Mouse (Mus musculus) heart, adult 8-10 months (tissue): ENCODE results near the gene Lrrc3. TPM values are rescaled to one million over a fixed set of nuclear protein-coding genes. Genes with fewer than 3 reads are reported as not detected.

Source experiments
- DNase-seq: peaks from one replicate; pipeline ENCODE4 v3.0.0; 2022; ENCODE audit warnings: low spot score
- total RNA-seq, 4 experiments: library from RNA; stranded (reverse); gene quantifications; 2 replicates each; pipeline ENCODE4 v1.2.4; 2022

Lrrc3 gene
- total RNA-seq, 4 experiments from 2014 or later, result 0.63 to 1.2 (median 0.92) TPM

GRCm38 (mm10) chr10:77867546-77867945 is 34.8 kb downstream of the Lrrc3 start:
- no peak for DNase-seq

DNA sequence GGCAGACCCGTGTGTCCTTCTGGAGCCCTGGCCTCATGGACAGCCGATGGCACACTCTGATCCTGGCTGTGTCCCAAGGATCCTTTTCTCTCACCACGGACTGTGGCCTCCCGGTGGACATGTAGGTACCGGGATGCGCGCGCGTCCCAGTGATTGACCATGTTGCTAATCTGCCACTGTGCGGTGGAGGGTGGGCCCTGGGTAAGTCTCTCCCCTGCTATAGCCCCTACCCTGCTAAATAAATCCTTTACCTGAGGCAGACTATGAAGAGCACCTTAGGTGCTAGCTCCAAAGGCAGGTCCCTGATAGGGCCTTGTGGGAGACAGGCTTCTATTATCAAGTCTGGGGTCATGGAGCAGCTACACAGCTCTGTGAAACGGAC is 37.6 kb downstream of the Lrrc3 start:
- DNase-seq, result no peak

GRCm38 (mm10) chr10:77864067-77864761 is 38.1 kb downstream of the Lrrc3 start:
- peak; percentile 3 for DNase-seq

GRCm38 (mm10) chr10:77861675-77862074 is 40.7 kb downstream of the Lrrc3 start, which contains the start of gene Gm3285:
Gene Gm3285 (plus strand): TSS chr10:77861975.
- no peak for DNase-seq

DNA sequence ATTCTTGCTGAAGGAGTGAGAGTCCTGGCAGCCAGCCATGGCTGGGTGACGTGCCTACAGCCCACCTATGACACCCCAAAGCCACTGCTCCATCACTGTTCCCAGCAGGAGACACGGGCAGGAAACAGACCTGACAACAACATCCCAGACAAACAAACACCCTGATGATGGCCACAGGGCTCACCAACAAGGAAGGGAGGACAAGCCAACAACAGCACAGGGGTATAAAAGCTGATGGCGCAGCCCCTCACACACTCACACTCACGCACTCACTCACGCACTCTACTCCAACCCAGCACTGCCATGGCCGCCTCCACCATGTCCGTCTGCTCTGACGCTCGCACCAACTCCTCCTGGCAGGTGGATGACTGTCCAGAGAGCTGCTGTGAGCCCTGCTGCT is 49.8 kb downstream of the Lrrc3 start, which contains the start of gene Gm10318:
TSS of gene Gm10318 (plus strand) at position 301 of the 400 bp plus-strand sequence.
- no peak for DNase-seq

Other genes starting within 250 kb of the Lrrc3 start
- not detected for gene Tspear, start 216.0 kb downstream of the Lrrc3 start, total RNA-seq
- gene Gm19402, start 211.8 kb downstream of the Lrrc3 start, total RNA-seq, result not detected
- not detected for gene Gm9508, start 205.3 kb downstream of the Lrrc3 start, total RNA-seq
- gene Gm10272, start 195.9 kb downstream of the Lrrc3 start, total RNA-seq, result not detected
- not detected for gene Gm10024, start 191.1 kb downstream of the Lrrc3 start, total RNA-seq
- not detected for gene Gm10142, start 186.7 kb downstream of the Lrrc3 start, total RNA-seq
- gene Krtap12-1, start 181.9 kb downstream of the Lrrc3 start, total RNA-seq, result not detected
- gene Gm10100, start 176.1 kb downstream of the Lrrc3 start, total RNA-seq, result not detected
- gene Gm18596, start 159.9 kb downstream of the Lrrc3 start, total RNA-seq, result not detected
- gene Gm9736, start 151.2 kb downstream of the Lrrc3 start, total RNA-seq, result not detected
- gene Gm3233, start 142.9 kb downstream of the Lrrc3 start, total RNA-seq, result not detected
- not detected for gene Gm3238, start 131.2 kb downstream of the Lrrc3 start, total RNA-seq
- not detected for gene Gm7138, start 125.6 kb downstream of the Lrrc3 start, total RNA-seq
- gene Gm3250, start 120.0 kb downstream of the Lrrc3 start, total RNA-seq, result not detected
- gene Gm7137, start 114.3 kb downstream of the Lrrc3 start, total RNA-seq, result not detected
- not detected for gene Gm9639, start 107.5 kb downstream of the Lrrc3 start, total RNA-seq
- gene Gm19668, start 103.4 kb downstream of the Lrrc3 start, total RNA-seq, result not detected
- gene Gm9507, start 90.7 kb downstream of the Lrrc3 start, total RNA-seq, result not detected
- not detected for gene Gm2696, start 87.9 kb downstream of the Lrrc3 start, total RNA-seq
- not detected for gene Krtap10-4, start 75.4 kb downstream of the Lrrc3 start, total RNA-seq
- not detected for gene Krtap10-10, start 66.6 kb downstream of the Lrrc3 start, total RNA-seq
- gene Gm36176, start 55.7 kb downstream of the Lrrc3 start, total RNA-seq, result not detected
- not detected for gene Gm10318, start 49.7 kb downstream of the Lrrc3 start, total RNA-seq
- gene Gm3285, start 40.6 kb downstream of the Lrrc3 start, total RNA-seq, result not detected
- gene Trpm2, start 68.0 kb upstream of the Lrrc3 start, total RNA-seq, result 1 to 10 TPM in 1 of 4 experiments, under 1 TPM in 3; 0.44 to 1.8 (median 0.61) TPM
- gene 1810043G02Rik, start 76.0 kb upstream of the Lrrc3 start, total RNA-seq, result 10 to 100 TPM; 10.7 to 13.5 (median 12.2) TPM
- gene Pfkl, start 107.5 kb upstream of the Lrrc3 start, total RNA-seq, result 100 to 1,000 TPM; 124 to 159 (median 130) TPM
- under 1 TPM in 2 of 4 experiments, not detected in 2; 0.38 to 0.65 TPM for gene Dnmt3l, start 139.4 kb upstream of the Lrrc3 start, total RNA-seq
- gene Aire, start 141.1 kb upstream of the Lrrc3 start, total RNA-seq, result not detected
- 1 to 10 TPM; 6.1 to 7.9 (median 7.0) TPM for gene Icosl, start 166.8 kb upstream of the Lrrc3 start, total RNA-seq